Mouse (Mus musculus) right cerebral cortex, postnatal 36 days (tissue): ENCODE data around the gene Zfp652.
"Not testable (repeated sequence)": the region's sequence is repeated elsewhere in the genome, so short reads cannot be mapped to it uniquely, and the experiment has no call there.

Source experiments
- DNase-seq, 2 experiments: peaks; one replicate each; pipeline ENCODE4 v3.0.0; 2022; ENCODE audit warnings: low spot score in 2 of 2, mixed read lengths in 1 of 2

Gene Zfp652

DNA sequence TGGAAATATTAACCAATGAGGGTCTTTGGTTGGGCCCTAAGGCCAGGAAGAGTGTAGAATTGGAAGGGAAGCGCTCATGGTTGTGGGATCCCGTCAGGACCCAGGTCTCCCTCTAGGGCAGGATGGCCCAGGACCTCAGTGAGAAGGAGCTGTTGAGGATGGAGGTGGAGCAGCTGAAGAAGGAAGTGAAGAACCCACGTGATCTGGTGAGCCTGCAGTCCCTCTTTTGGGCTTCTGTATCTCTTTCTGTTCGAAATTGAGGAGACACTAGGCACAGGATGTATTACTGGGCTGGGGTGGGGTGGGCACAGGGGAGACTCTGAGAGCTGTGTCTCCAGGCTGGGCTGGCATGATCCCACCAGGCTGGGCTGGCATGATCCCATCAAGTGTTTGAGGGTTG lies 132.5 kb downstream of the Zfp652 start:
- no peak for DNase-seq

- no peak for DNase-seq
These were observed 138.4 kb downstream of the Zfp652 start for GRCm38 (mm10) chr11:95850898-95851297.

- DNase-seq: no peak
These were observed 141.2 kb downstream of the Zfp652 start for GRCm38 (mm10) chr11:95853684-95854083.

DNA sequence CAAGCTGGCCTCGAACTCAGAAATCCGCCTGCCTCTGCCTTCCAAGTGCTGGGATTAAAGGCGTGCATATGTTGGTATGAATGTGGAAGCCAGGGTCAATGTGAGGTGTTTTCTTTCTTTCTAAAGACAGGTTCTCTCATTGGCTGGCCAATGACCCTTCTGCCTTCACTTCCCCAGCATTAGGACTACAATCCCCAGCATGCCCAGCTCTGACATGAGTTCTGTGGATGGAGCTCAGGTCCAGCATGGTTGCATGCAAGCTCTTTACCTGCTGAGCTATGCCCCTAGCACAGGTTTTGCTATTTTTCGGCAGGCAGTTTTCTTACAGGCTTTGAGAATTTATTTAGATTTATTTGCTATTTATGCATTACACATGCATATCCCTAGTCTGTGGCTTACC lies 144.8 kb downstream of the Zfp652 start:
- no peak for DNase-seq

GRCm38 (mm10) chr11:95857716-95858527 lies 145.4 kb downstream of the Zfp652 start:
- DNase-seq: no peak

DNA sequence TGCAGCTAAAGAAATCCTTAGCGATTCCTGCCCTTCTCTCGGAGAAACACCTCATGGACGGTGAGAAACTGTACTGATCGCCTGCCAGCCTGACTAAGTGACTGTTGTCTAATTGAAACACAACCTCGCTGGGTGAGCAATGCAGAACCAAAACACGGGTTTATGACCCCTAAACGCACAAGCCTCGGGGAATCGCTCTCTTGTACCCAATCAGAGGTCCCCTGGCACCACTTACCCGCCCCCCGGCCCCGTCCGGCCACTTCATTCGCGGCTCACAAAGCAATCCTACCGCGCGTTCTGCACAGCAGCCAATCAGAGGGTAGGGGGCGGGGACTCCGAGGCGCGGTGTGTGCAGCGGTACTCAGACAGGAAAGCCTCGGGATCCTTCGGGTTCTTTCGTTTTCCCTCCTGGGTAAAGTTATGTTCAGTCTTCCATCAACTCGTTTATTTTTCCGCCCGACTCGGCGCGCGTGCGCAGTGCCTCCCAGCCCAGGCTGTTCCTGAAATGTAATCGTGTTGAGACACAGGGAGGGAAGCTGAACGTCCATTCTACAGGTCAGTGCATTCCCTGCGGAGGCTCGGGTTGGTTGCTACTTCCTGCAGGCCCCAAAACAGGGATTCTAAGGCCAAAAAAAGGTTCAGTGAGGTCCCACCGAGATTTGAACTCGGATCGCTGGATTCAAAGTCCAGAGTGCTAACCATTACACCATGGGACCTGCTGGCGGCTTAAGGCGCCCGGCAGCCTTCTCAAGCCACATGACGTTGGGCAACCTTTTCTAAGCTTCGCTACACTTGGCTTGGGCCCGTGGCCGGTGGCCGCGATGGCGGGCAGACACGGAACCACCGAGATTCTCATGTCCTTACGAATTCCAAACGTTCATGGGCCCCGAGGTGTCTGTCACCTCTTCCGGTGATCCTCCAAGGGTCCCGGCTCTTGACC lies 146.3 kb downstream of the Zfp652 start:
- DNase-seq: peak; percentile 95 to 97

- no peak for DNase-seq
These were observed 147.0 kb downstream of the Zfp652 start for GRCm38 (mm10) chr11:95859468-95859855.

- no peak for DNase-seq
These were observed 147.6 kb downstream of the Zfp652 start for GRCm38 (mm10) chr11:95860071-95860490.

DNA sequence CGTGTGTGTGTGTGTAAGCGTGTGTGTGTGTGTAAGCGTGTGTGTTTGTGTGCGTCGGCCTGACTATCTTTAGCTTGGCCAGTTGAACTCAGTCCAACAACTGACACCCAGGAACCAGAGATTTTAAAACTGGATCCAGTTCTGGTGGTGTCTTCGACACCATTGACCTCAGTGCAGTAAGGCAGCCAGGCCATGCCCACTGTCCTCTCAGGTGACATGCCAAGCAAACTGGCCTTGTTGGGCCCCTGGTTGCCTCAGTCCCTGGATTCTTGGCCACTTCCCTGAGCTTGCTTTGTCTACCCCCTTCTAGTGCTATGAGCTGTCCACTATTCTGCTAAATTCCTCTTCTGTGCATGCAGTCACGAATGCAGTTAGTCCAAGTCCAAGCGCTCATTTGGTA lies 148.9 kb downstream of the Zfp652 start:
- DNase-seq: no peak

- no peak for DNase-seq
These were observed 157.0 kb downstream of the Zfp652 start for GRCm38 (mm10) chr11:95869442-95869841.

GRCm38 (mm10) chr11:95869918-95870470 lies 157.5 kb downstream of the Zfp652 start:
- no peak for DNase-seq

DNA sequence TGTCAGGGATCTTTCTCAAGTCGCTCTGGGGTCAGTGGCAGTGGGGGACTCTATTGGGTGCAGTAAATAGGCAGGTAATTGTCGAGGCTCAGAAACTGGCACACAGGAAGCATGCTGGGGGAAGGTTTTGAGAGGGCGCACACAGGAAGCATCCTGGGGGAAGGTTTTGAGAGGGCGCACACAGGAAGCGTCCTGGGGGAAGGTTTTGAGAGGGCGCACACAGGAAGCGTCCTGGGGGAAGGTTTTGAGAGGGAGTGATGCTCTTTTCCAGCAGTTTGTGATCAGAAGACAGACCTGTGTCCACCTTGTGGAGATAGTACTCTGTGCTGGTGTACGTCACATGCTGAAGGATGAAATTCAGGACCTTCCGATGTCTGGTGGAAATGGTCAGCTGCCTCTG lies 163.3 kb downstream of the Zfp652 start:
- no peak for DNase-seq

GRCm38 (mm10) chr11:95876296-95876695 lies 163.8 kb downstream of the Zfp652 start:
- no peak for DNase-seq

GRCm38 (mm10) chr11:95879861-95880260 lies 167.4 kb downstream of the Zfp652 start:
- DNase-seq: not testable (repeated sequence)
